Comparison of ENCODE assay signal across 8 mouse cellular contexts in the genomic region with DNA sequence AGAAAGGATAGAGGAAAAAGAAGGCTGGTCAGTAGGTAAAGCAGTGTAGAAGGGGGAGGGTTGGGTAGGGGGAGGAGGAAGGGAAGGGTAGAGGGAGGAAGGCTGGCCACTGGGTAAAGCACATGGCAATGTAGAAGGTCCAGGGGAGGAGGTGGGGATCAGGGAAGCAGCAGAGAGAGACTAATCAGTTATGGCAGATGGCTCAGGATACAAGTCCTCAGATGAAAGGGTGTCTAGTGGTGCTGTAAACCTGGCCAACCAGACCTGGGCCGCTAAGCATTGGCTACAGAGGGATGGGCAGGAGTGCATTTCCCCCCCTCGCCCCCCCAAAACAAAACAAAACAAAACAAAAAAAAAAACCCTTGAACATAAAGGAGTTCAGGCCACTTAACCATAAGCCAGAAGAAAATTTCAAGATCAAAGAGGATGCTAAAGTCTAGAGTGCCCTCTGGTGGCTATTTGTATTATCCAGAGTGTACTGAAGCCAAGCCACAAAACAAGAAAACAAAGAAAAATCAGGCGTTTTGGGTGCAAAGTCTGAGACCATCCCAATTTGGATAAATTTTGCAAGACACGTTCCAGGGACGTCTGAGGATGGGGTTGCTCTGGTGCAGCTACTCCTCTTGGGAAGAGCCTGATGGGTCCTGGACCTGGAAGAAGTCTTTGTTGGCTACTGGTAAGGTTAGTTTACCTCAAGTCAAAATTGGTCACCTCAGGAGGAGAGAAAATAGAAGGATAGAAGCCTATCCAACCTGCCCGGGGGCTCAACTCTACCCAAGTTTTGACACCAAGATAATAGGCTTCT. TPM values are rescaled to one million over a fixed set of nuclear protein-coding genes. Genes with fewer than 3 reads are reported as not detected.
DNase-seq lines count a peak whose midpoint lies in the region; ATAC-seq lines count a peak whose summit lies in the region.

No protein-coding gene starts in this region.

- no peak overlapping the region for H3K4me3 ChIP-seq in heart, embryonic 12.5 days

- no peaks in the 10 kb centered on the region for H3K36me3 ChIP-seq in heart, embryonic 12.5 days

- H3K27ac ChIP-seq in heart, embryonic 12.5 days (ENCODE audit: poor library complexity, severe bottlenecking), result no peak overlapping the region

- no peak overlapping the region for H3K4me2 ChIP-seq in heart, embryonic 12.5 days

- 15% methylated on average over 6 of the region's 6 CpGs for WGBS in heart, embryonic 12.5 days
- 7% methylated on average over 6 of the region's 6 CpGs for WGBS in large intestine, adult 2 months

- H3K9me3 ChIP-seq in heart, embryonic 12.5 days (replicated peaks), result no peaks in the 10 kb centered on the region

- peak; percentile 17 to 80 for DNase-seq in heart, adult 18-20 months
- peak; percentile 42 for DNase-seq in ES-CJ7 (ENCODE audit: low read depth, low spot score)
- peak; percentile 66 to 84 for DNase-seq in cerebellum, postnatal 10 days
- DNase-seq in heart, postnatal 14 days, result peak; percentile 18 to 65
- peak; percentile 40 for DNase-seq in large intestine, adult 2 months (ENCODE audit: low read depth, low spot score)
- peak; percentile 81 for DNase-seq in lung, postnatal 36 days
- DNase-seq in right cerebral cortex, postnatal 10 days (ENCODE audit: low spot score in 2 of 2), result peak; percentile 28 to 59

- H3K4me1 ChIP-seq in heart, embryonic 12.5 days (replicated peaks), result no peaks in the 10 kb centered on the region

- no peak for ATAC-seq in heart, embryonic 12.5 days (ENCODE audit: insufficient number of reproducible peaks, low FRiP score)

- H3K27me3 ChIP-seq in heart, embryonic 12.5 days (replicated peaks), result no peaks in the 10 kb centered on the region

- H3K9ac ChIP-seq in heart, embryonic 12.5 days, result no peak overlapping the region

- intact Hi-C loops in heart, postnatal 14 days (cut with DNase I), result loop anchor here (2.0 kb wide), 2 partner anchors 140 to 762 kb away; no protein-coding TSS in a partner anchor

RNA-seq across cellular contexts. Expression of gene Herc6, which starts 10.4 kb away (rescaled TPM):
- total RNA-seq in heart, adult 18-20 months (2021), result 1 to 10 TPM; 2.7 to 6.6 TPM
- polyA plus RNA-seq in heart, embryonic 12.5 days (2016; fragmentation: Nextera tagmentation; extraction: Ambion mirVana), result 5.3 and 5.8 TPM in 2 replicates
- total RNA-seq in heart, postnatal 14 days (2021), result 1 to 10 TPM; 2.4 TPM
- polyA plus RNA-seq in large intestine, adult 2 months (2012; rRNA removed), result 5.6 and 17.1 TPM in 2 replicates

RNA-seq across cellular contexts. Expression of gene Ppm1k, which starts 35.1 kb away (rescaled TPM):
- 100 to 1,000 TPM in 1 of 2 experiments, 10 to 100 TPM in 1; 77.8 to 101 TPM for total RNA-seq in heart, adult 18-20 months (2021)
- 15.5 and 16.6 TPM in 2 replicates for polyA plus RNA-seq in heart, embryonic 12.5 days (2016; fragmentation: Nextera tagmentation; extraction: Ambion mirVana)
- total RNA-seq in heart, postnatal 14 days (2021), result 10 to 100 TPM; 36.2 to 43.8 TPM
- 1.1 and 1.5 TPM in 2 replicates for polyA plus RNA-seq in large intestine, adult 2 months (2012; rRNA removed)
